Mouse (Mus musculus): ENCODE data around the gene Il27ra. TPM values are rescaled to one million over a fixed set of nuclear protein-coding genes. Genes with fewer than 3 reads are reported as not detected.
A peak's percentile ranks its signal among the peaks of the same experiment; 100 is the strongest.
"Not testable (repeated sequence)": the region's sequence is repeated elsewhere in the genome, so short reads cannot be mapped to it uniquely, and the experiment has no call there.

The Il27ra gene
- total RNA-seq, 1 experiment from 2014 or later: 8.4 TPM

GRCm38 (mm10) chr8:84025863-84026262 lies 16.5 kb downstream of the Il27ra start:
- no peak for ATAC-seq (replicated peaks; ENCODE audit: insufficient number of reproducible peaks, low FRiP score, low TSS enrichment, poor library complexity, severe bottlenecking)

- ATAC-seq (replicated peaks; ENCODE audit: insufficient number of reproducible peaks, low FRiP score, low TSS enrichment, poor library complexity, severe bottlenecking): no peak
Measured at GRCm38 (mm10) chr8:84024171-84024570, 18.2 kb downstream of the Il27ra start.

DNA sequence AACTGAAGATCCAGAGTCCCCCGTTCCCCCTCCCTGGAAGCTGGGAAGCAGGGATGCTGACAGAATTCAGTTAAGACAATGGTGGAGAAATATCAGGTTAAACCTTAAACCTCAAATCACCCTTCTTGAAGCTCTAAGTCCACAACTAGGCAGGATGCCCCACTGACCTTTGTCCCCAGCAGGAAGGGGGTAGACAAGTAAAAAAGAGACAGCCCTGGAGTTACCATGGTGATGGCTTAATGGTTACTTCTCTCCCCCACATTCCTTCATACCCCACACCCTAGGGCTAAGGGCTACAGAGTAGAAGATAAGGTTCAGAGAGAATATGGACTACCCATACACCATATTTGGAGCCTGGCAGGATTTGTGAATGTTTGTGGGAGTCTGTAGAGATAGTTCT lies 18.8 kb downstream of the Il27ra start:
- no peak for ATAC-seq (replicated peaks; ENCODE audit: insufficient number of reproducible peaks, low FRiP score, low TSS enrichment, poor library complexity, severe bottlenecking)

GRCm38 (mm10) chr8:84023085-84023484 lies 19.3 kb downstream of the Il27ra start:
- ATAC-seq (replicated peaks; ENCODE audit: insufficient number of reproducible peaks, low FRiP score, low TSS enrichment, poor library complexity, severe bottlenecking): no peak

DNA sequence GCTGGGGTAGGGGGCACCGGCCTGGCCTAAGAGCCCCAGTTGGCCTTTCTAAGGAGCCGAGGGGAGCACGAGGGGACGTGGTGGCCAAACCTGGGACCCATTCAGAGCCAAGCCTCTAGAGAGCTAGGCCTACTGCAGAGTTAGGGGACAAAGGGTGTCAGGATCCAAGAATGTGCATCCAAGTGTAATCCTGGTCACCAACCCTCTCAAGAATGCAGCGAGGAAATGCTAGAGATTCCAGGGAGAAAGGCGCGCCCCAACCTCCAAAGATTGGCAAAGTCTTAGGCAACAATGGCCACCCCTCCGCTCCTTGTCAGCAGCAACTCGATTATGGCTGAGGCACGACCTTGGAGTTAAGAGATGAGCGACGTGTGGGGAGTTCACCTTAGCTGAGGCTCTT lies 20.8 kb downstream of the Il27ra start:
- ATAC-seq (replicated peaks; ENCODE audit: insufficient number of reproducible peaks, low FRiP score, low TSS enrichment, poor library complexity, severe bottlenecking): no peak

DNA sequence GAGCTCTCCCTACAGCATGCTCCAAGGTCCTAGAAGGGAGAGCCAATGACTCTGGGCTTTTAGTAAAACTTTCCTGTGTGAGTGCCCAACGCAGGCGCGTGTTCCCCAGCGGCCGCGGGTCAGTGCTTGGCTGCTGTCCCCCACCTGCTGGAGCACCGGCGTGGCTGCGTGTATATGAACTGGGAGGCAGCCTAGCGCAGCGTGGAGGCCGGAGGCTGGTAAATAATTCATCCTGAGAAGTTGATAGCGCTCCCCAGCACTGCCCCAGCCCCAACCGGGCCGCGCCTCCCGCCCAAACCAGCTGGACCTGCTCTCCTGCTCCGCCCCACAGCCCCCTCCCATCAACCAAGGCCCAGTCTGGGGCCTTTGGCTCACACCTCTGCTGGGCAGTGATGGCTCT lies 21.3 kb downstream of the Il27ra start, which contains the start of gene Palm3:
Palm3 (plus strand) TSS at position 376 of the 400 bp plus-strand sequence.
- ATAC-seq (replicated peaks; ENCODE audit: insufficient number of reproducible peaks, low FRiP score, low TSS enrichment, poor library complexity, severe bottlenecking): no peak

DNA sequence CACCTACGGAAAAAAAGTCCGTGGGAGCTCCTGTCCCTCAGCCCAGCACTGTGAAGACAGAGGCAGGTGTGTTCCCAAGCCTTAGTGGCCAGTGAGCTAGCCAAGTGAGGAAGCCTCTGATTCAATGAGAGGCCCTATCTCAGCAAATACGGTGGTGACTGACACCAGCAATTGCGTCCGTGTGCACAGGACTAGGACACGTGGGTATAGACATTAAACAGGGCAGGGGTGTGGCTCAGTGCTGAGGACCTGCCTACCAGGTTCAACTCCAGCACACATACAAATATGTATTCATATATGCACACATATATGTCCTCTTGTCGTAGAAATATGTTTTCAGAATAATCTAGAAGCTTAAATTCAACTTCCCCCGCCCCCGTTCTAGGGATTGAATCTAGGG lies 22.7 kb downstream of the Il27ra start:
- ATAC-seq (replicated peaks; ENCODE audit: insufficient number of reproducible peaks, low FRiP score, low TSS enrichment, poor library complexity, severe bottlenecking): no peak

GRCm38 (mm10) chr8:84015833-84016232 lies 26.6 kb downstream of the Il27ra start:
- ATAC-seq (replicated peaks; ENCODE audit: insufficient number of reproducible peaks, low FRiP score, low TSS enrichment, poor library complexity, severe bottlenecking): no peak

DNA sequence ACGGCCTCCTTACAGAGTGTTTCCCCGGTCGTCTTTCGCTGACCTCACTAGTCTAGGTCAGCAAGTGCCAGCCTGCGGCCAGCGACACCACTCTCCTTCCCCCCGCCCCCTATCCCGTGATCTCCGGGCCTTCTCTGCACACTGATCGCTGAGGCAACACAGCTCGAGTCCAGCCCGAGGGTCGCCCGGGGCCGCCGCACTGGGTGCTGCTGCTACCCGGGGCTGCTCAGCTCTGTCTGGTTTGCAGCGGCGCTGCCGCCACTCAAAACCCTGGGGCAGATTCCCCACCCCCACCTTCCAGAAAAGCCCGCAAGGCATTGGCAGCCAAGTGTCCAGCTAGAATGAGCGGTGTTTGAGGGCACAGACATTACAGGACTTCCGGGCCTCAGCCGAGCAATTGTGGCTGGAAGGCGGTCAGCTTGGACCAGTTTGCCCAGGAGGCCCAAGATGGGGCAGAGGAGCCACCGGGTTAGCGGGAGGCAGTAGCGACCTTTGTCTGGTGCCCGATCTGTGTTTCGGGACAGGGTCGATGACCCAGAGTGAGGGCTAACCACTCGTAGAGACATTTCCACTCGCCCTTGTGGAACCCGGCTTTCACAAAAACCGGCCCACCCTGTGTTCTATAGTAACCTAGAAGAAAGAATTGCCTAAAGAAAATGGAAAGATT lies 29.8 kb downstream of the Il27ra start:
- ATAC-seq (replicated peaks; ENCODE audit: insufficient number of reproducible peaks, low FRiP score, low TSS enrichment, poor library complexity, severe bottlenecking): no peak

GRCm38 (mm10) chr8:84011705-84012498 lies 30.5 kb downstream of the Il27ra start, which contains the start of gene 2210011C24Rik:
Gene 2210011C24Rik, minus strand, starts transcription at chr8:84012171.
- no peak for ATAC-seq (replicated peaks; ENCODE audit: insufficient number of reproducible peaks, low FRiP score, low TSS enrichment, poor library complexity, severe bottlenecking)

DNA sequence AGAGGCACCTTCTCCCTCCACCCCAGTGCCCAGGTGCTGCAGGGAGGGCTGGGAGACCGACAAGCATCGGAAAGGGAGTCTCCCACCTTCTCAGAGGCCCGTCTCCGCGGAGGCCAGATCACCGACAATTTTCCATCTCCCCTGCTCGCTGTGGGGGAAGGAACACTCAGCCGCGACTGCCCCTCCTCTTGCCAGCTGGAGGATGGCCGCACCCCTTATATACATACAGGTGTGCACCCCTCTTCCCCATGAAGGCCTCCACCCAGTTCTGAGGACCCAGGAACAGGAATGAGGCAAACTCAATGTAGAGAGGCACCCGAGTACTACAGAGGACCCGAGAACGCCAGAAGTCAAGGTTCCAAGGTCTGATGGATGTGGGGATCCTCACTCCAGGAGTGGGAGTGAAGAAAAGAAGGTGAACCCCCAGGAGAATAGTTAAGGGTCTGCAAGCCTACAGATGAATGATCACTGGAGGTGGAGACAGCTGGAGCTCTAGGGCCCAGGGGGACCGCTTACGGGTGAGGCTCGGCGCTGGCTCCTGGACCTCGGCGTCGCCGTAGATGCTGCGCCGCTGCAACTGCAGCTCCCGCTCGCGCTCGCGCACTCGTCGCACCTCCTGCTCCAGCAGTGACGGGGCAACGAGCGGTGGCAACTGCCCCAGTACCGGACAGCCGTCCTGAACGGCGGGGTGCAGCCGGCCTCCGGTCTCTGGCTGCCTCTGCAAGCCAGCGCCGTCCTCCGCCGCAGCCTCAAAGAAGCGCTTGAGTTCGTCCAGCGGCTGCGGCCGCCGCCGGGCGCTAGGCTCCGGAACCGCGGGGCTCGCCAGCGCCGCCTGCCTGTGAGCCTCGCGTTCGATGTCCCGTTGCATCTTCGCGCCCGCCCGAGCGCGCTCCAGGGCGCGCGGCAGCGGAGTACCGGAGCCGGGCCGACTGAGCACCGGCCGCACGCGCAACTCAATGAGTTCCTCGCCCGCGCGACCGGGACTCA lies 31.5 kb downstream of the Il27ra start:
- no peak; the same call in 1 of the 2 replicates for ATAC-seq (replicated peaks; ENCODE audit: insufficient number of reproducible peaks, low FRiP score, low TSS enrichment, poor library complexity, severe bottlenecking)

GRCm38 (mm10) chr8:84009876-84010275 lies 32.5 kb downstream of the Il27ra start:
- peak; percentile 70 for ATAC-seq (replicated peaks; ENCODE audit: insufficient number of reproducible peaks, low FRiP score, low TSS enrichment, poor library complexity, severe bottlenecking)

GRCm38 (mm10) chr8:84008362-84008761 lies 34.0 kb downstream of the Il27ra start:
- no peak for ATAC-seq (replicated peaks; ENCODE audit: insufficient number of reproducible peaks, low FRiP score, low TSS enrichment, poor library complexity, severe bottlenecking)

DNA sequence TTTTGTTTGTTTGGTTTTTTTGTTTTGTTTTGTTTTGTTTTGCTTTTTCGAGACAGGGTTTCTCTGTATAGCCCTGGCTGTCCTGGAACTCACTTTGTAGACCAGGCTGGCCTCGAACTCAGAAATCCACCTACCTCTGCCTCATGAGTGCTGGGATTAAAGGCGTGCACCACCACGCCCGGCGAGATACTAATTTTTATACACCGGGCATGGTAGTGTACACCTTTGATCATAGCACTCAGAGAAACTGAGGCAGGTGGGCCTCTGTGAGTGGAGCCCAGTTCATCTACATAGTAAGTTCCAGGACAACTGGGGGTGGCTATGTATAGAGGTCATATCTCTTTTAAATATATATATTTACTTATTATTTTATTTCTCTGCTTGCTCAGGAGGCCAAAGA lies 36.9 kb downstream of the Il27ra start:
- not testable (repeated sequence) for ATAC-seq (replicated peaks; ENCODE audit: insufficient number of reproducible peaks, low FRiP score, low TSS enrichment, poor library complexity, severe bottlenecking)

DNA sequence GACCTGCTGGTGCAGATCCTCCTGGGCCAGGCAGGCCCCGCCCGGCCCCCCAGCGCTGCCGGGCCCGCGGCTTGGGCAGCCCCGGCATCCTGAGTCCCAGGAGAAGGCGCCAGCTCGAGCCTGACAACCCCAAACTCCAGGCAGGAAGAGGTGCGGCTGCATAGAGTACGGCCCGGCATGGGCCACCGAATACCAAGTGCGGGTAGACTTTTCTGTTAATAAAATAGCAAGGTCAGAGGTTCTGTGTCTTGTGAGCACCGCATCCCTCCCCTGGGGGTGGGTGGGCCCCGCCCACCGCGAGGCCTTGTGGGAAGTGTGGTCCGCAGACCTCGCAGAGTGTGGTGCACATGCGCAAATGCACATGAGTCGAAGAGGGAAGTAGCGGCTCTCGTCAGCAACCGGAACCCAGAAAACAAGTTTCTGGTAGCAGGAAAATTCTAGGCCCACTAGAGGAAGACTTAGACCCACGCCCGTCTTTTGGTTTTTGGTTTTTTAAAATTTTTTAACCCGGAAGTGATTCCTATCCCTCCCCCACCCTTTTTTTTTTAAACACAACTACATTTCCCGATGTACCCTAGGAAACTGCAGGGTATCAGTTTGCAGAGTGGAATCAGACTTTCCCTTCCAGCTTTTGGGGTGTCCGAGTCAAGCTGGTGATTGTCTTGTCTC lies 37.7 kb downstream of the Il27ra start:
- ATAC-seq (replicated peaks; ENCODE audit: insufficient number of reproducible peaks, low FRiP score, low TSS enrichment, poor library complexity, severe bottlenecking): peak; percentile 97

- no peak for ATAC-seq (replicated peaks; ENCODE audit: insufficient number of reproducible peaks, low FRiP score, low TSS enrichment, poor library complexity, severe bottlenecking)
Measured at GRCm38 (mm10) chr8:84003612-84004246, 38.7 kb downstream of the Il27ra start.

GRCm38 (mm10) chr8:84002957-84003611 lies 39.3 kb downstream of the Il27ra start:
- ATAC-seq (replicated peaks; ENCODE audit: insufficient number of reproducible peaks, low FRiP score, low TSS enrichment, poor library complexity, severe bottlenecking): no peak
